Mouse (Mus musculus) brown adipose tissue, adult 24 weeks (tissue): ENCODE measurements around the gene Endod1. TPM values are rescaled to one million over a fixed set of nuclear protein-coding genes. Genes with fewer than 3 reads are reported as not detected.
"Not testable (repeated sequence)": the region's sequence is repeated elsewhere in the genome, so short reads cannot be mapped to it uniquely, and the experiment has no call there.

Experiments
- H3K27ac ChIP-seq: fragments of 200-500 bp; replicated peaks from 2 replicates; pipeline ENCODE4 v1.5.1; 2012; ENCODE audit warnings: low read depth, mild to moderate bottlenecking, low read length
- H3K4me1 ChIP-seq: fragments of 200-500 bp; 2 replicates; pipeline ENCODE4 v1.6.1; 2012; ENCODE audit warnings: low read length, mixed read lengths; ENCODE audit not compliant: control insufficient read depth, insufficient read depth, insufficient read length
- H3K4me3 ChIP-seq: fragments of 200-500 bp; 2 replicates; pipeline ENCODE4 v1.5.1; 2012; ENCODE audit warnings: low read depth, mild to moderate bottlenecking, low read length, moderate library complexity; ENCODE audit not compliant: insufficient read depth
- polyA plus RNA-seq: library from polyadenylated mRNA; stranded (reverse); fragments of >200 nt; gene quantifications from 2 replicates; pipeline ENCODE4 v1.2.4, GENCODE M21; 2012; ENCODE audit not compliant: missing spikeins, insufficient read depth, insufficient read length

The Endod1 gene
- polyA plus RNA-seq, 1 experiment: 3.6 TPM

GRCm38 (mm10) chr9:14364719-14365118 is 16.6 kb downstream of the Endod1 start:
- H3K4me3 ChIP-seq: no peak overlapping the region
- peaks cover 13% of the 10 kb centered on the region for H3K4me1 ChIP-seq
- H3K27ac ChIP-seq: no peak overlapping the region

- Histone ChIP-seq H3K4me1 (peaks cover 13% of the 10 kb centered on the region), H3K27ac (no peak overlapping the region), H3K4me3 (no peak overlapping the region)
These were observed 17.8 kb downstream of the Endod1 start for GRCm38 (mm10) chr9:14363540-14363939.

GRCm38 (mm10) chr9:14362068-14362768 is 19.1 kb downstream of the Endod1 start:
- Histone ChIP-seq H3K4me3 (no peak overlapping the region), H3K27ac (no peak overlapping the region), H3K4me1 (peaks cover 13% of the 10 kb centered on the region)

GRCm38 (mm10) chr9:14357033-14357432 is 24.3 kb downstream of the Endod1 start:
- H3K27ac ChIP-seq: no peak overlapping the region
- H3K4me1 ChIP-seq: no peaks in the 10 kb centered on the region
- H3K4me3 ChIP-seq: no peak overlapping the region

- Histone ChIP-seq H3K4me3 (no peak overlapping the region), H3K27ac (no peak overlapping the region), H3K4me1 (no peaks in the 10 kb centered on the region)
These were observed 26.5 kb downstream of the Endod1 start for GRCm38 (mm10) chr9:14354852-14355251.

GRCm38 (mm10) chr9:14352337-14352736 is 29.0 kb downstream of the Endod1 start:
- H3K4me1 ChIP-seq: no peaks in the 10 kb centered on the region
- H3K4me3 ChIP-seq: no peak overlapping the region
- no peak overlapping the region for H3K27ac ChIP-seq

- Histone ChIP-seq H3K4me3 (no peak overlapping the region), H3K4me1 (no peaks in the 10 kb centered on the region), H3K27ac (no peak overlapping the region)
These were observed 30.5 kb downstream of the Endod1 start for GRCm38 (mm10) chr9:14350787-14351186.

GRCm38 (mm10) chr9:14349380-14349779 is 31.9 kb downstream of the Endod1 start:
- H3K4me1 ChIP-seq: no peaks in the 10 kb centered on the region
- H3K4me3 ChIP-seq: no peak overlapping the region
- no peak overlapping the region for H3K27ac ChIP-seq

GRCm38 (mm10) chr9:14348416-14348815 is 32.9 kb downstream of the Endod1 start:
- Histone ChIP-seq H3K4me1 (no peaks in the 10 kb centered on the region), H3K4me3 (no peak overlapping the region), H3K27ac (no peak overlapping the region)

GRCm38 (mm10) chr9:14345866-14346265 is 35.4 kb downstream of the Endod1 start:
- H3K4me3 ChIP-seq, H3K27ac ChIP-seq, H3K4me1 ChIP-seq: not testable (repeated sequence)

- H3K27ac ChIP-seq: no peak overlapping the region
- H3K4me3 ChIP-seq: no peak overlapping the region
- no peaks in the 10 kb centered on the region for H3K4me1 ChIP-seq
These were observed 39.2 kb downstream of the Endod1 start for GRCm38 (mm10) chr9:14342041-14342668.

- no peak overlapping the region for H3K4me3 ChIP-seq
- no peaks in the 10 kb centered on the region for H3K4me1 ChIP-seq
- no peak overlapping the region for H3K27ac ChIP-seq
These were observed 42.6 kb downstream of the Endod1 start for GRCm38 (mm10) chr9:14338701-14339100.

- Histone ChIP-seq H3K27ac (no peak overlapping the region), H3K4me1 (no peaks in the 10 kb centered on the region), H3K4me3 (no peak overlapping the region)
These were observed 44.4 kb downstream of the Endod1 start for GRCm38 (mm10) chr9:14336901-14337300.

GRCm38 (mm10) chr9:14335829-14336228 is 45.5 kb downstream of the Endod1 start:
- Histone ChIP-seq H3K27ac (no peak overlapping the region), H3K4me1 (no peaks in the 10 kb centered on the region), H3K4me3 (no peak overlapping the region)

GRCm38 (mm10) chr9:14316618-14317017 is 64.7 kb downstream of the Endod1 start:
- H3K27ac ChIP-seq: no peak overlapping the region
- H3K4me3 ChIP-seq: no peak overlapping the region
- no peaks in the 10 kb centered on the region; the same call in 1 of the 2 replicates for H3K4me1 ChIP-seq

- H3K4me3 ChIP-seq: no peak overlapping the region
- H3K4me1 ChIP-seq: no peaks in the 10 kb centered on the region; the same call in 1 of the 2 replicates
- H3K27ac ChIP-seq: no peak overlapping the region
These were observed 66.8 kb downstream of the Endod1 start for GRCm38 (mm10) chr9:14314477-14314876.
